Mouse (Mus musculus): ENCODE measurements around the gene Ppp1r2.
"Not testable (repeated sequence)": the region's sequence is repeated elsewhere in the genome, so short reads cannot be mapped to it uniquely, and the experiment has no call there.

Ppp1r2 gene

GRCm38 (mm10) chr16:31274674-31275460 is at the start of gene Ppp1r2:
Ppp1r2 (minus strand) TSS chr16:31275277.
- no peaks in the 10 kb centered on the region for H3K27me3 ChIP-seq (ENCODE audit: control insufficient read depth, insufficient read depth, low read length, poor library complexity, severe bottlenecking)
- DNase-seq (ENCODE audit: low read depth, low spot score), result peak; percentile 95
- no peaks in the 10 kb centered on the region; the same call in 1 of the 2 replicates for H3K36me3 ChIP-seq (ENCODE audit: control insufficient read depth, insufficient read depth, low read length, poor library complexity, severe bottlenecking)

DNA sequence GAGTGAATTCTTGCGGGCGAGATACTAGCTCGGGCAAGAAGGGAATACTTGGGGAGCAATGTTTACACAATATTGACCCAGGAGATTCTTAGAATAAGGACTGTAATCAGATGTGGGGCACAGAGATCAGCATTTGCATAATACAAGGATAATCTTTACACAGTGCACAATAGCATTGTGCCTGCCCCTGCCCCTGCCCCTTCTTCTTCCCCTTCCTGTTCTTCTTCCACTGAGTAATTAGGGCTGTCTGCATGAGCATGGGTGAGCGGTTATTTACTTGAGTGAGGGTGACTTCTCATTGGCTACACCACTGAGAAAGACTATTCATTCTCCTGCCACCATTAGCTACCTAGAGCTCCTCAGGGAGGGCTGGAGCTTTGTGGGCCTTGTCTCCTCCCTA is 46.4 kb upstream of the Ppp1r2 start:
- no peaks in the 10 kb centered on the region for H3K36me3 ChIP-seq (ENCODE audit: control insufficient read depth, insufficient read depth, low read length, poor library complexity, severe bottlenecking)
- no peaks in the 10 kb centered on the region for H3K27me3 ChIP-seq (ENCODE audit: control insufficient read depth, insufficient read depth, low read length, poor library complexity, severe bottlenecking)
- no peak for DNase-seq (ENCODE audit: low read depth, low spot score)

GRCm38 (mm10) chr16:31320954-31321353 is 45.9 kb upstream of the Ppp1r2 start:
- Histone ChIP-seq H3K27me3 (ENCODE audit: control insufficient read depth, insufficient read depth, low read length, poor library complexity, severe bottlenecking) (no peaks in the 10 kb centered on the region), H3K36me3 (ENCODE audit: control insufficient read depth, insufficient read depth, low read length, poor library complexity, severe bottlenecking) (no peaks in the 10 kb centered on the region)
- no peak for DNase-seq (ENCODE audit: low read depth, low spot score)

DNA sequence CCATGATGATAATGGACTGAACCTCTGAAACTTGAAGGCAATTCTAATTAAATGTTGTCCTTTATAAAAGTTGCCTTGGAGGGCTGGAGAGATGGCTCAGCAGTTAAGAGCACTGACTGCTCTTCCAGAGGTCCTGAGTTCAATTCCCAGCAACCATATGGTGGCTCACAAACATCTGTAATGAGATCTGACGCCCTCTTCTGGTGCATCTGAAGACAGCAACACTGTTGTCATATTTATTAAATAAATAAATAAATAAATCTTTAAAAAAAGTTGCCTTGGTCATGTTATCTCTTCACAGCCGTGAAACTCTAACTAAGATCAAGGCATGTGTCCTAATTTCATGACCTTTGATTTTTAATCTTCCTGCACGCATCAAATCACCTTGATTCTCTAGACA is 44.6 kb upstream of the Ppp1r2 start:
- not testable (repeated sequence) for H3K27me3 ChIP-seq (ENCODE audit: control insufficient read depth, insufficient read depth, low read length, poor library complexity, severe bottlenecking); H3K36me3 ChIP-seq (ENCODE audit: control insufficient read depth, insufficient read depth, low read length, poor library complexity, severe bottlenecking); DNase-seq (ENCODE audit: low read depth, low spot score)

- no peak for DNase-seq (ENCODE audit: low read depth, low spot score)
- H3K27me3 ChIP-seq (ENCODE audit: control insufficient read depth, insufficient read depth, low read length, poor library complexity, severe bottlenecking), result no peaks in the 10 kb centered on the region
- H3K36me3 ChIP-seq (ENCODE audit: control insufficient read depth, insufficient read depth, low read length, poor library complexity, severe bottlenecking), result no peaks in the 10 kb centered on the region
Observed at GRCm38 (mm10) chr16:31319316-31319715, 44.2 kb upstream of the Ppp1r2 start.

DNA sequence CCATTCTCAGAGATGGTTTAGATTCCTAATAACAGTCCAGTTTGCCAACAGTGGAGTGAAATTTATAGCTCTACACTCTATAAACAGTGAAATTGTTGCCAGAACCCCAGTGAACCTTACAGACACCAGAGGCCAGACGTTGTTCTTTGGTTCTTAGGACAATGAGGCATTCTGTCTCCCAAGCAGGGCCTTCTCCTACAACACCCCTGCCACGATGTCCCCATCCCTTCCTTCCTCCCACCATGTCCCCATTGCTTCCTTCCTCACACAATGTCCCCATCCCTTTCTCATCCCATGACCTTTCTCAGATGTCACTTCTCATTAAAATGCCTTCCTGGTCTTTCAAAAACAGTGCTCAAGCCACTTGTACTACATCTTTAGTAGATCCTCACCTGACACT is 43.3 kb upstream of the Ppp1r2 start:
- DNase-seq (ENCODE audit: low read depth, low spot score), result no peak
- Histone ChIP-seq H3K27me3 (ENCODE audit: control insufficient read depth, insufficient read depth, low read length, poor library complexity, severe bottlenecking) (no peaks in the 10 kb centered on the region), H3K36me3 (ENCODE audit: control insufficient read depth, insufficient read depth, low read length, poor library complexity, severe bottlenecking) (no peaks in the 10 kb centered on the region)

GRCm38 (mm10) chr16:31316246-31317143 is 41.4 kb upstream of the Ppp1r2 start:
- H3K36me3 ChIP-seq (ENCODE audit: control insufficient read depth, insufficient read depth, low read length, poor library complexity, severe bottlenecking); DNase-seq (ENCODE audit: low read depth, low spot score); H3K27me3 ChIP-seq (ENCODE audit: control insufficient read depth, insufficient read depth, low read length, poor library complexity, severe bottlenecking): not testable (repeated sequence)

- no peaks in the 10 kb centered on the region for H3K36me3 ChIP-seq (ENCODE audit: control insufficient read depth, insufficient read depth, low read length, poor library complexity, severe bottlenecking)
- DNase-seq (ENCODE audit: low read depth, low spot score), result no peak
Observed at GRCm38 (mm10) chr16:31315294-31315693, 40.2 kb upstream of the Ppp1r2 start.

GRCm38 (mm10) chr16:31314497-31315233 is 39.6 kb upstream of the Ppp1r2 start, which contains the start of gene Apod:
Apod (minus strand) TSS chr16:31314808.
- no peaks in the 10 kb centered on the region for H3K36me3 ChIP-seq (ENCODE audit: control insufficient read depth, insufficient read depth, low read length, poor library complexity, severe bottlenecking)
- no peak for DNase-seq (ENCODE audit: low read depth, low spot score)
- no peaks in the 10 kb centered on the region for H3K27me3 ChIP-seq (ENCODE audit: control insufficient read depth, insufficient read depth, low read length, poor library complexity, severe bottlenecking)

More at GRCm38 (mm10) chr16:31315294-31315693, 40.2 kb upstream of the Ppp1r2 start:
- no peaks in the 10 kb centered on the region for H3K27me3 ChIP-seq (ENCODE audit: control insufficient read depth, insufficient read depth, low read length, poor library complexity, severe bottlenecking)

DNA sequence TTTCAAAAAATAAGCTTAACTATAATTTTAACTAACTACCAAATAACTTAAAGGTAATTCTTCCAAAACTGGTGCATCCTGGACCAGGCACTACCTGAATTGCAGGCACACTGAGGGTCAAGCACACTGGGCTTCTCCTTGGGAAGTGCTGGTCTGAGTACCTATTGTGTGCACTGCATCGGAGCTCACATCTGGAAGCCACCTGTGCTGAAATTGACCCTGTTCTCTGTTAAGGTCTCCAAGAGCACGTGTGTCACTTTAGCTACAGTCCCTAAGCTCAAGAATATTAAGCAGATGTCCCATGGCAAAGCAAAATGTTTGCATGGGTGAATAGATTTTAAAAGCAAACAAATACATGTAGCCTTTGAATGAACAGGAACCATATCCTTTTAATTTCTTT is 38.5 kb upstream of the Ppp1r2 start:
- Histone ChIP-seq H3K27me3 (ENCODE audit: control insufficient read depth, insufficient read depth, low read length, poor library complexity, severe bottlenecking) (no peaks in the 10 kb centered on the region), H3K36me3 (ENCODE audit: control insufficient read depth, insufficient read depth, low read length, poor library complexity, severe bottlenecking) (no peaks in the 10 kb centered on the region)
- no peak for DNase-seq (ENCODE audit: low read depth, low spot score)

DNA sequence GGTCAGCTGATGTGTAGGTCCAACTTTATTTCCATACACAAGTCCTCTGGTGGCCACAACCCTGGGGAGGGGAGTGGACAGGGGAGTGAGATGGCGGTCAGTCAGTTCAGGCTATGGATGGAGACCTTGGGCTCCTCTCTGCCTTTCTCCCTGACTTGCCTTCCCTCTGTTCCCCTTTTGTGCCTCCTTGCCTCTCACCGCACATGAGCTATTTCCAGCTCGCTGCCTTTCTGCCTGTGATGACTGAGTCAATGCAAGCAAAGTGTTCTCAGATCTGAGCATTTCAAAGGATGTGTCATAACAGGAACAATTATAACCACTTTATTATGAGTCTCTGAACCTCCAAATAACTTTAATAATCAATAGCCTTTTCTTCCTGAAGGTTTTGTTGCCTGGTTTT is 37.2 kb upstream of the Ppp1r2 start:
- DNase-seq (ENCODE audit: low read depth, low spot score), result no peak
- H3K36me3 ChIP-seq (ENCODE audit: control insufficient read depth, insufficient read depth, low read length, poor library complexity, severe bottlenecking), result no peaks in the 10 kb centered on the region
- no peaks in the 10 kb centered on the region for H3K27me3 ChIP-seq (ENCODE audit: control insufficient read depth, insufficient read depth, low read length, poor library complexity, severe bottlenecking)

DNA sequence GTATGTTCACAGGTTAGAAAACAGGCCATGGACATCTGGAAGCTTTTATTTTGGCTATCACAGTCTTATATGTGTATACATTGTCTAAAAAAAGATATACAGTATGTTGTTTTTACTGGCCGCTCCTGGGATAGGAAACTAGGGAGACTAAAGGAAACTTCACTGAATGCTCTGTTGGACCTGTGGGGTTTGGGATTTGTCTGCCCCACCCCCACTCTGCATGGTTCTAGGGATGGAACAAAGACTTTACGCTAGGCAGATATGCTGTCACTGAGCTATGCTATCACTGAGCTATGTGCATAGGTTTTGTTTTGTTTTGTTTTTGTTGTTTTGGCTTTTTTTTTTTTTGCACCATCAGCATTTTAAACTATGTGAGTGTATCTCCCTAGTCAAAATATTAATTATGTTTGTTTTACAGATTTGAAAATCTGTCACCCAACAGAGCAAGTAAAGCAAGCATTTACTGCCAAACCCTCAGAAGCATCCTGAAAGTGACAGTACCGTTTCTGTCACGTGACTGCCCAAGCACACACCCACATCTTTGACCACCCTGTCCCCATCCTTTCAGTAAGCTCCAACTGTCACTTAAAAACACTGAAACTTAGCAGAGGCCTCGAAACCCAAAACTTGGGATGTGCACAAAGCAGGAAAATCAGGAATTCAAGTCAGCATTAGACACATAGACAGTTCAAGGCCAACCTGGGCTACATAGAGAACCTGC is 30.3 kb upstream of the Ppp1r2 start:
- Histone ChIP-seq H3K27me3 (ENCODE audit: control insufficient read depth, insufficient read depth, low read length, poor library complexity, severe bottlenecking) (no peaks in the 10 kb centered on the region), H3K36me3 (ENCODE audit: control insufficient read depth, insufficient read depth, low read length, poor library complexity, severe bottlenecking) (no peaks in the 10 kb centered on the region)
- DNase-seq (ENCODE audit: low read depth, low spot score), result no peak

DNA sequence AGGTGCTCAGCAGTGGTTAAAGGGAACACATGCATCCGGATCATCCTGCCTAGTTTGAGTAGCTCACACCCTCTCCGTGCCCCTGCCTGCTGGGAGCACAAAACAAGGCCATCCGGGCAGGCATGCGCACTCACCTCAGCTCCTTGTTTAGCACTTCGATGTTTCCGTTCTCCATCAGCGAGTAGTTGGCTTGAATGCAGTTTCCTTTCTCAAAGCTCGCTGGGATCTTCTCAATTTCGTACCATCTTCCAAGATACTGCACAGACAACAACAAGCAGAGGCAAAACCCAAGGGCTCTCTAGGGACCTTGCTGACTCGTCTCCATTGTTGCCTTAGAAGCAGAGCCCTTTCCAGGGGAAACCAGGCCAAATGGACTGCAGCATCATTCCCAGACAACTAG is 28.2 kb upstream of the Ppp1r2 start:
- no peak for DNase-seq (ENCODE audit: low read depth, low spot score)
- no peaks in the 10 kb centered on the region for H3K27me3 ChIP-seq (ENCODE audit: control insufficient read depth, insufficient read depth, low read length, poor library complexity, severe bottlenecking)
- H3K36me3 ChIP-seq (ENCODE audit: control insufficient read depth, insufficient read depth, low read length, poor library complexity, severe bottlenecking), result no peaks in the 10 kb centered on the region

DNA sequence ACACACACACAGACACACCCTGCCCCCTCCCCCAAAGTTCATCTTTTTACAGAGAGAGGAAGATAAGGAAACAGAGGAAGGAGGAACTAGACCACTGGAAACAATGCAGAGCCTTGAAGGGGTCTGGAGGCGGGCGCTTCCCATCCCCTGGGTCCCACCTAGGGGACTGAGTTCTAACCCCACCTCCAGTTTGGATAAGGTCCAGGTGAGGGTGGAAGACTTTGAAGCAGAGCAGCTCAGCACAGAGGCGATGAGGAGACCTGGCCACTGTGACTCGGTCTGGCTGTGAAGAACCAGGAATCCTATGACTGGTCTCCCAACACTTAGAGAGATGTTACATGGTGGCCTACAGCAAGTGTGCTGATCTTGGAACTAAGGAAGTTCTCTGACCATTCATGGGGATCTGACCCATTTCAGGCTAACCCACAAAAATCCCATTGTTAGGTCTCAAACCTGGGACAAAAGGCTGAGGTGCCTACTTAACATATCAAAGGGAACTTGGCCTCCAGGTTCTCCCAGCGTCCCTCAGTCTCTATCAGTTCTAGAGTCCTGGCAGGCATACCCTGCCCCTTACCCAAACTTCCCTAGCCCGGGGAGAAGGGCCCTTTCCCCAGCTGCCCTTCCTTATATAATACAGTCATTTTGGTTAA is 25.9 kb upstream of the Ppp1r2 start:
- no peak for DNase-seq (ENCODE audit: low read depth, low spot score)
- no peaks in the 10 kb centered on the region for H3K27me3 ChIP-seq (ENCODE audit: control insufficient read depth, insufficient read depth, low read length, poor library complexity, severe bottlenecking)
- no peaks in the 10 kb centered on the region for H3K36me3 ChIP-seq (ENCODE audit: control insufficient read depth, insufficient read depth, low read length, poor library complexity, severe bottlenecking)
